Mouse (Mus musculus) stomach, embryonic 14.5 days (tissue): Measurements from ENCODE around the gene Hsd17b1. TPM values are rescaled to one million over a fixed set of nuclear protein-coding genes. Genes with fewer than 3 reads are reported as not detected.

Experiments used
- ATAC-seq: fragments of 200-750 bp; cut with Nextera tagmentation; 2 replicates; pipeline ENCODE4 v1.8.0; 2017; ENCODE audit warnings: low read depth, moderate TSS enrichment; ENCODE audit not compliant: insufficient number of reproducible peaks, insufficient read depth, low FRiP score
- H3K27ac ChIP-seq: fragments of 300-500 bp; sonication (generic); 2 replicates; pipeline ENCODE4 v1.5.1; 2014; ENCODE audit warnings: mild to moderate bottlenecking, low read length, moderate library complexity, mixed read lengths
- H3K27me3 ChIP-seq: fragments of 300-500 bp; sonication (generic); 2 replicates; pipeline ENCODE4 v1.6.1; 2014; ENCODE audit warnings: low read length, control low read depth, mixed read lengths; ENCODE audit not compliant: control insufficient read depth, insufficient read depth
- H3K36me3 ChIP-seq: fragments of 300-500 bp; sonication (generic); 2 replicates; pipeline ENCODE4 v1.6.1; 2014; ENCODE audit warnings: mild to moderate bottlenecking, control low read depth, low read length, moderate library complexity, mixed read lengths; ENCODE audit not compliant: control insufficient read depth, insufficient read depth
- H3K4me1 ChIP-seq: fragments of 300-500 bp; sonication (generic); 2 replicates; pipeline ENCODE4 v1.6.1; 2014; ENCODE audit warnings: low read length, control low read depth, mixed read lengths; ENCODE audit not compliant: control insufficient read depth, insufficient read depth
- H3K4me2 ChIP-seq: fragments of 300-500 bp; sonication (generic); replicated peaks from 2 replicates; pipeline ENCODE4 v1.6.1; 2014; ENCODE audit warnings: low read depth, low read length, control low read depth
- H3K4me3 ChIP-seq: fragments of 300-500 bp; sonication (generic); 2 replicates; pipeline ENCODE4 v1.5.1; 2014; ENCODE audit warnings: low read depth, low read length, control low read depth
- H3K9ac ChIP-seq: fragments of 300-500 bp; sonication (generic); replicated peaks from 2 replicates; pipeline ENCODE4 v1.6.1; 2014; ENCODE audit warnings: low read depth, mild to moderate bottlenecking, control low read depth, low read length, moderate library complexity, mixed read lengths
- H3K9me3 ChIP-seq: fragments of 300-500 bp; sonication (generic); 2 replicates; pipeline ENCODE4 v1.6.1; 2016; ENCODE audit warnings: low read depth, low read length, control low read depth; ENCODE audit not compliant: control insufficient read depth
- WGBS: fragments of 180-500 bp; shearing (Covaris S2); extraction: QIAGEN DNeasy Blood & Tissue Kit; methylation state at CpG from one replicate; pipeline ENCODE4 v1.1.7; 2014; 5-methylcytosine and 5-hydroxymethylcytosine counted together
- polyA plus RNA-seq: library from polyadenylated mRNA; unstranded; fragments of >200 nt; fragmentation: Nextera tagmentation; extraction: Ambion mirVana; gene quantifications from 2 replicates; pipeline ENCODE4 v1.2.1, GENCODE M21; 2014

Gene Hsd17b1
- polyA plus RNA-seq, 1 experiment from 2014 or later: not detected

DNA sequence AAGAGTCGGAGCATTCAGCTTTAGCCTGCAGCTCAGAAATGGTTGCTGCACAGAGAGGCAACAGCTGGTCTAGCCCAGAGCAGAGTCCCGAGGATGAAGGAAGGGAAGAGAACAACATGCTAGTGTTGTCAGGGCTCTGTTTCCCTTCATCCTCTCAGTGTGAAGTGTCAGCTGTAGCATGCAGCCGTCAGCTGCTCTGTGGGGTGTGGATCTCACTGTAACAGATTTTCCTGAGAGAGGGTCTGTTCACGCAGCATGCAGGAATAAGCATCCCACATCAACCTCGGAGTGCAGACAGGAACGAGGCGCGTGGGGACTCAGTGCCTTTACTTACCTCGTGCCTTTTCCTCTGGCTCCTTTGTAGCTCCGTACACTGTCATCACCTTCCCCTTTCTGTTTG is 40.4 kb upstream of the Hsd17b1 start:
- H3K27me3 ChIP-seq: no peaks in the 10 kb centered on the region
- WGBS: 86% methylated on average over 10 of the region's 10 CpGs
- H3K4me2 ChIP-seq: no peak overlapping the region
- no peak overlapping the region for H3K9ac ChIP-seq
- H3K9me3 ChIP-seq: no peaks in the 10 kb centered on the region
- no peak for ATAC-seq
- no peak overlapping the region for H3K27ac ChIP-seq
- H3K4me3 ChIP-seq: no peak overlapping the region
- H3K36me3 ChIP-seq: peaks cover 48% of the 10 kb centered on the region
- no peaks in the 10 kb centered on the region for H3K4me1 ChIP-seq

DNA sequence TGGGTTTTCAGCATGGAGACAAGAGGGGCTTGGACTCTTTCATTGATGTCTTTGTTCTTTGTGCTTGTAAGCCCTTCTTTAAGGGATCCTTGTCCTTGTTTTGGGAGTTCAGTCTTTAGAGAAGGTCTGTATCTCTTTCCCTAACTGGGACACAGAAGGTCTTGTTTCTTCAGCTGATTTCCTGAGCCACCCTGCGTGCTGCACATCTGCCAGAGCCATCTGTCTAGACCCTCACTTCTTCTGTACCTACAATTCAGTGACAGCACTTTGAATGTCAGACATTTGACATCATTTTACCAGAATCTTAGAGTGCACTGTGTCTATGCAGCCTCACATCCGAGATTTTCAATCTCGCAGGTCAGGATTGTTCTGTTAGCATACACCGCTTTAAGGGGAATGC is 32.4 kb upstream of the Hsd17b1 start:
- Histone ChIP-seq H3K9ac (no peak overlapping the region), H3K36me3 (peaks cover 58% of the 10 kb centered on the region), H3K27ac (no peak overlapping the region), H3K4me2 (no peak overlapping the region), H3K4me1 (no peaks in the 10 kb centered on the region), H3K27me3 (no peaks in the 10 kb centered on the region), H3K9me3 (no peaks in the 10 kb centered on the region), H3K4me3 (no peak overlapping the region)
- ATAC-seq: no peak
- 90% methylated on average over 4 of the region's 4 CpGs for WGBS

DNA sequence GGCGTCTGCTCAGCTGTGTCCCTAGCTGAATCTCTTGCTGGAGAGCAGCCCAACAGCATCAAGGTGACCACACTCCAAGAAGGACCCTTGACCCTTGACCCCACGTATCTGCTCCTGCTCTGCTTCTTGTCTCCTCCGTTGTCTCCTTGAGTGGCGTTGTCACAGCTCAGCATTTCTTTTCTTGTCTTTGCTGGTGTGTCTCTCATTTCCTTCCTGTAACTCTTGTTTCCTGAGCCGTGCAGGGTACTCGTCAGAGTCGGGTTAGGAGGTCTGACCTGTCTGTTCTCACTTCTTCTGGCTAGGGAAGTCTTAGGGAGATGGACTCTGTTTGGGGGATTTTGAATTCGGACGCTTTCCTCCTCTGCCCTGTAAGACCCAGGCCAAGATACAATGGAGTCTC is 31.8 kb upstream of the Hsd17b1 start:
- Histone ChIP-seq H3K4me3 (no peak overlapping the region), H3K27ac (no peak overlapping the region), H3K9ac (no peak overlapping the region), H3K9me3 (no peaks in the 10 kb centered on the region), H3K27me3 (no peaks in the 10 kb centered on the region), H3K36me3 (peaks cover 56% of the 10 kb centered on the region), H3K4me2 (no peak overlapping the region), H3K4me1 (no peaks in the 10 kb centered on the region)
- ATAC-seq: no peak
- 66% methylated on average over 9 of the region's 9 CpGs for WGBS

DNA sequence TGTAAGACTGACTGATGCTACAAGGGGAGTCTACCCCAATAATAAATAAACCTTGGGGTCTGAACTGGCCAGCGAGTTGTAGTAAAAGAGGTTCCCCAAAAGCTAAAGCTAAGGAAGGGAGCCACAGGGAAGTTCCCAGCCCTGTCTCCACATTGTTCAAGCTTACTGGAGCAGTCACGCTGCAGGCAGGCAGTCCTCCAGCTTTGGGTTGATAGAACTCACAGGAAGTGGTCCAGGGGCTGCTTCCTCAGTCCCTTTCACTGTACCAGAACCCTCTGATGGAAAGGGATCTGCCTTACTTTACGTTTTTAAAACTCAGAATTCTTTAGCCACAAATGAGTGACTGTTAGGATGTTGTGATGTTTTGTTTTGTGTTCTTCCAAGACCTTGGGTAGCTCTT is 30.7 kb upstream of the Hsd17b1 start:
- Histone ChIP-seq H3K4me2 (no peak overlapping the region), H3K4me1 (no peaks in the 10 kb centered on the region), H3K27me3 (no peaks in the 10 kb centered on the region), H3K9me3 (no peaks in the 10 kb centered on the region), H3K27ac (no peak overlapping the region), H3K36me3 (peaks cover 52% of the 10 kb centered on the region), H3K4me3 (no peak overlapping the region), H3K9ac (no peak overlapping the region)
- no peak for ATAC-seq
- WGBS: 87% methylated on average over 3 of the region's 3 CpGs

DNA sequence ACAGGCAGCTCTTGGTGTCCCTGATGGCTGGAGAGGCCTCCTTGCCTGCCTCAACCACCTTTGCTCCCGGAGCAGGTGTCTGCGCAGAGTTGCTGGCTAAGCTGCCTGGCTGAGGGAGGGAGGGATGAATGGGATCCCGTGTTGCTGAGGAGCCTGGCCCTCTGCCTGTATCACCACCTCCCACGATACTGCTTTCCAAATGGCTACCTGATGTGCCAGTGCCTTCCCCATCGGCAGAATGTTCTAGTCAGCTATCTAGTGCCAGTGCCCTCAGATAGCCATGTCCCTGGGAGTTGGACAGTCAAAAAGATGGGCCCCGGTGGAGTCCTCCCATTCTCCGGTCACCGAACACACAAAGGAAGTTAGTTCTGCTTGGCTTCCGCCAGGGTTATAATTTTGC is 27.9 kb upstream of the Hsd17b1 start:
- Histone ChIP-seq H3K27ac (no peak overlapping the region), H3K9ac (no peak overlapping the region), H3K4me3 (no peak overlapping the region), H3K4me1 (no peaks in the 10 kb centered on the region), H3K27me3 (no peaks in the 10 kb centered on the region), H3K9me3 (no peaks in the 10 kb centered on the region), H3K36me3 (peaks cover 31% of the 10 kb centered on the region), H3K4me2 (no peak overlapping the region)
- WGBS: 88% methylated on average over 9 of the region's 9 CpGs
- ATAC-seq: no peak

DNA sequence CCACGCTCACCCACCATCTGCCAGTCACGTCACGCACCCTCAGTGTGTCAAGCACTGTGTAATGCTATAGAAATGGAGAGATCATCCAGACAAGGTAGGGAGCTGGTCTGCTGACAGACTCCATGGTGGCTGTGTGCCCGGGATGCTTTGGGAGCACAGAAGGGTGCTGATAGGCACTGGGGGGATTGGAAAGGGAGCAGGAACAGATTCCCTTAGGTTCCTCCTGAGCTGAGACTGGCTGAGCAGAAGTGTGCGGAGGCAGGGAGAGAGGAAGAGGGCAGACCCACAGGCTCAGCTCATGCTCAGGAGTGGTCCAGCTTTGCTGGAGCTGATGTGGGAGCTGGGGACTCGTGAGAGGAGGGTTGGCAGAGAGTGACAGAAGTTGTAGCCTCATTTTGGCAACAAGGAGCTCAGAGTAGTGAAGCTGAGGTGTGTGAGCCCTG is 27.1 kb upstream of the Hsd17b1 start:
- H3K36me3 ChIP-seq: peaks cover 24% of the 10 kb centered on the region
- no peak overlapping the region for H3K4me3 ChIP-seq
- no peak overlapping the region for H3K27ac ChIP-seq
- no peaks in the 10 kb centered on the region for H3K9me3 ChIP-seq
- H3K4me1 ChIP-seq: no peaks in the 10 kb centered on the region
- no peak overlapping the region for H3K4me2 ChIP-seq
- H3K27me3 ChIP-seq: no peaks in the 10 kb centered on the region
- whole genome bisulfite sequencing: 92% methylated on average over 6 of the region's 6 CpGs
- no peak overlapping the region for H3K9ac ChIP-seq
- no peak for ATAC-seq

DNA sequence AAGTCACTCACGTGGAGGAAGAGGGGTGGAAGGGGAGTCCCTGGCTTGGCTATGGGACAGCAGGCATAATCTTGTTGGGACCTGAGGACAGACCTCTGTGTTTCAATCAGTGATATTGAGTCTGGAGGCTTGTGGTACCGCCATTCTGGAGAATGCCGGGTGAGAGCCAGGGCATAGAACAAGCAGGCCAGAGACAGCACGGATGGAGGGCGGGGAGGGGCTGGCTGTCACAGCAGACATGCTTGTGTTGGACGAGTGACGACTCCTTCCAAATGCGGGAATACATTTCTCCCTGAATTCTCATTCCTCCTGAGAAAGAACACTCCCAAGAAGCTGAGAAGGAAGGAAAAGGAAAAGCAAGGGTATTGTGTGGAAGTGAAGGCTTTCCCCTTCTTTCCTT is 26.6 kb upstream of the Hsd17b1 start:
- Histone ChIP-seq H3K4me3 (no peak overlapping the region), H3K27ac (no peak overlapping the region), H3K9me3 (no peaks in the 10 kb centered on the region), H3K27me3 (no peaks in the 10 kb centered on the region), H3K4me1 (peaks cover 5% of the 10 kb centered on the region), H3K4me2 (no peak overlapping the region), H3K36me3 (peaks cover 24% of the 10 kb centered on the region), H3K9ac (no peak overlapping the region)
- 79% methylated on average over 8 of the region's 8 CpGs for WGBS
- ATAC-seq: no peak

DNA sequence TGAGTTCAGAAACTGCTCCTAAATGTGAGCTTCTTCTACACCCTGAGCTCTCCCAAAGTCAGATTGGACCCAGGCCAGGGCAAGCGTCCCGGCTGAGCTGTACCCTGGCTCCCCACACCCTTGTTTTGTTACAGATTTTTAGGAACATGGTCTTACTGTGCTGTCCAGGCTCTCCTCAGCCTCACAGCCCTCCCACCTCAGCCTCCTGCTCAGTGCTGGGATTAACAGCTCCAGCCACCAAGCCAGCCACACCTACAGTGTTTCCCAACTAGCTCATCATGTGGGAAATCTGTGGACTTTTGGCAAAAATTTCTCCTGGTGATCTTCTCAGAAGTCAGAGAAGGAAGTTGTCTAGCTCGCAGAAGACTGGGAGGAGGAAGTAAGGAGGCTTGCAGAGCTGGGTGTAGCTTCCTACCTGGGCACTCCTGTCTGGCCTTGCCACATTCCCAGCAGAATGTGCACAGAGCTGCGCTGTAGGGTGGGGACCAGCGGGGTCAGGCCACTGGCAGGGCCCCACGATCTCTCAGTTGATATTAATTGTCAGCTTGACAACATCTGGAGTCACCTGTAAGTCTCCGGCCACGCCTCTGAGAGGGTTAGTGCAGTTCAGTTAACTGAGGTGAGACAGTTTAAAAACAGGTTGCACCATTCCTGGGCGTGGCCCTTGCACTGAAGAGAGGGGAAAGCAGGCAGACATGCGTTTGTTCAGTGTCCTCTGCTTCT is 25.3 kb upstream of the Hsd17b1 start:
- peaks cover 16% of the 10 kb centered on the region for H3K4me1 ChIP-seq
- H3K27me3 ChIP-seq: no peaks in the 10 kb centered on the region
- no peak overlapping the region for H3K4me3 ChIP-seq
- ATAC-seq: no peak
- no peak overlapping the region for H3K4me2 ChIP-seq
- WGBS: 71% methylated on average over 10 of the region's 10 CpGs
- peaks cover 20% of the 10 kb centered on the region for H3K36me3 ChIP-seq
- no peak overlapping the region for H3K9ac ChIP-seq
- no peaks in the 10 kb centered on the region for H3K9me3 ChIP-seq
- peak overlapping the region; percentile 69 for H3K27ac ChIP-seq

DNA sequence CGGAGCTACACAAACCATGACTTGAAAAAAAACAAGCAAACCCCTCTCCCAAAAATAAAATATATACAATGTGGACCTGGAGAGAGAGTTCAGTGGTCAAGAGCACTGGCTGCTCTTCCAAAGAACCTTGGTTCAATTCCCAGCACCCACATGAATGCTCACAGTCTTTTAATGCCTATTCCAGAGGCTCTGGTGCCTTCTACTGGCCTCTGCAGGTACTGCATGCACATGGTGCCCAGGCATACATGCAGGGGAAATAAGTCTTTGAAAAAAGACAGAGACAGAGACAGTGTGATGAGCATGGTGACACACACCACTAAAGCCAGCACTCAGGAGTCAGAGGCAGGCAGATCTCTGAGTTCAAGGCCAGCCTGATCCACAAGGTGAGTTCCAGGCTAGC is 24.2 kb upstream of the Hsd17b1 start:
- Histone ChIP-seq H3K4me1 (peaks cover 22% of the 10 kb centered on the region), H3K27ac (no peak overlapping the region), H3K9me3 (no peaks in the 10 kb centered on the region), H3K4me2 (no peak overlapping the region), H3K4me3 (no peak overlapping the region), H3K9ac (no peak overlapping the region), H3K27me3 (no peaks in the 10 kb centered on the region), H3K36me3 (peaks cover 9% of the 10 kb centered on the region)
- 97% methylated on average over 1 of the region's 1 CpGs for WGBS
- ATAC-seq: no peak
